Mouse (Mus musculus): ENCODE measurements around the gene Nampt. TPM values are rescaled to one million over a fixed set of nuclear protein-coding genes. Genes with fewer than 3 reads are reported as not detected.
A peak's percentile ranks its signal among the peaks of the same experiment; 100 is the strongest.
"Not testable (repeated sequence)": the region's sequence is repeated elsewhere in the genome, so short reads cannot be mapped to it uniquely, and the experiment has no call there.

The Nampt gene
- total RNA-seq, 1 experiment from 2014 or later: 55.9 TPM

DNA sequence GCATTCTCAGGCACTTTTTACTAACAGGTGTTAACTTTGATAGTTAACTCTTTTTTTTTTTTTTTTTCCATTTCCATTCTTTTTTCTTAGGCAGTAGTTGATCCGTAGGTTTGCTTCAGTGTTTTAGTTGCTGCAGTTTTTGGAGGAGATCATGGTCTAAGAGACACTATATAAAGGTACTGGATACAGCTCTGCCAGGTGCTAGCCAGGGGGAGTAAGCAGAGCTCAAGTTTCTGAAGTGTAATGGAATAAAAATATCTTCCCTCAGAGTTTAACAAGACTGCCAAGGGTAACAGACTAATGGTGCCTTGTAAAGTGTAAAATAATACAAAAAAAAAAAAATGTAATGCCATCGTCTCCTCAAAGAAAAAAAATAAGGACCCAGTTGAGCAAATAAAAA, 67.0 kb downstream of the Nampt start:
- no peak for ATAC-seq (replicated peaks in 1 of 2; ENCODE audit: insufficient read depth in 1 of 2, low FRiP score in 2 of 2, low TSS enrichment in 1 of 2, low read depth in 1 of 2, poor library complexity in 2 of 2, severe bottlenecking in 2 of 2)

DNA sequence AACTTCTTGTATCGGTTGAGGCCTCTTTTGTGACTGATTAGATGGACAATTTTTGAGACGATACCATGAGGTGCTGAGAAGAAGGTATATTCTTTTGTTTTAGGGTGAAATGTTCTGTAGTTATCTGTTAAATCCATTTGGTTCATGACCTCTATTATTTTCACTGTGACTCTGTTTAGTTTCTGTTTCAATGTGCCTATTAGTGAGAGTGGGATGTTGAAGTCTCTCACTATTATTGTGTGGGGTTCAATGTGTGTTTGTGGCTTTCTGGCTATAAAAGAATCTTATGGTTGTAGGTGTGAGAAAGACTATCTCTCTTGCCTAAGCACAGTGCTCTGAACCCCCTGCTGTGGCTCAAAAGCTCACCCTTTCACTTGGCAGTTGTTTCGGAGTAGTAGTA, 68.9 kb downstream of the Nampt start:
- ATAC-seq (replicated peaks in 1 of 2; ENCODE audit: insufficient read depth in 1 of 2, low FRiP score in 2 of 2, low TSS enrichment in 1 of 2, low read depth in 1 of 2, poor library complexity in 2 of 2, severe bottlenecking in 2 of 2): no peak

DNA sequence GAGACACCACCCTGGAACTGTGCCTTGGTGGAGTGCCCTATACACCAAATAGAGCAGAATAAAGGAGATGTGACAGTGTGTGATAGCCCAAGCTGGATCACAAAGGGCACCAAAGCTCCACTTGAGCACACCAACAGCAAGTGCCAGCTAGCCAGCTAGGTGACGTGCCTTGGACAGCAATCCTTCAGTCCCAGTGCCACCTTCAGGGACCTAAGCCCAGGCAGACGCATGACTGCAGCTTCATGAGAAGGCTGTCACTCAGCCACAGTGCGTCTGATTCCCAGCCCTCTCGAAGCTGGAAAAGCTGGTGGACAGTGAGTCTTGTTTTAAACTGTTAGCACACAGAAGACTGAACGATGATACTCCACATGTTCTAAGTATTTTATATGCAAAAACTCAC, 70.5 kb downstream of the Nampt start:
- ATAC-seq (replicated peaks in 1 of 2; ENCODE audit: insufficient read depth in 1 of 2, low FRiP score in 2 of 2, low TSS enrichment in 1 of 2, low read depth in 1 of 2, poor library complexity in 2 of 2, severe bottlenecking in 2 of 2): no peak

DNA sequence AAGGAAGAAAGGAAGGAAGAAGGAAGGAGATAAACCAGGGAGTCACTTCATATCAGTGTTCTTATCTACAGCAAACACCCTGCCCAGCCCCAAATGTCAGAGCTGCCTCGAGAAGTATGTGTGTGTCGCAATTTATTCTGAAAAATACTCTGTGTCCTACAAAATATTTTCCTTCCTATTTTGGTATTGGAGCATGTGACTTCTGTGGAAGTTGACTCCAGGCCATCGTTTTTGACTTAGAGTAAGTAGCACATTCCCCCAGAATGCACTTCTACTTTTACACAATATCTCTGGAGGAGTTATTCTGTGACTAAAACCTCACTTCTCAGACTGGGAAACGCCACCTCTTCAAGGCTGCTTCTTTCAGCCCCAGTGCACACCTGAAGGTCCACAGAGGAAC, 71.1 kb downstream of the Nampt start:
- ATAC-seq (replicated peaks in 1 of 2; ENCODE audit: insufficient read depth in 1 of 2, low FRiP score in 2 of 2, low TSS enrichment in 1 of 2, low read depth in 1 of 2, poor library complexity in 2 of 2, severe bottlenecking in 2 of 2): no peak

DNA sequence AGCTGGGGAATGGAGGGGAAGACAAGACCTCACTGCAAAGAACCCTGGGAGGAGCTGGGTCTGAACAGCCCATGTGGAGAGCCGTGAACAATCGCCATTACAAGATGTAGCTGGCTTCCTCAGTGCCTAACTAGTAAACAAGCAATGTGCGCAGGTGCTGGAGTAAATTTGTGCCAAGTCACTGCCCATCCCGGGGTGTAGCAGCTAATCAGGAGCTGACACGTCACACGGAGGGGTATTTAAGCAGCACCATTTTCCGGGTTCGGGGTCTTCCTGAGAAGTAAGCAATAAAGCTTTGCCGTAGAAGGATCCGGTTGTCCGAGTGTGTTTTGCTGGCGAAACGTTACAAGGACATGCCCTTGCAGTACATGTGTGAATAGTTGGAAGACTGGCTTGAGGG, 71.9 kb downstream of the Nampt start:
- ATAC-seq (replicated peaks in 1 of 2; ENCODE audit: insufficient read depth in 1 of 2, low FRiP score in 2 of 2, low TSS enrichment in 1 of 2, low read depth in 1 of 2, poor library complexity in 2 of 2, severe bottlenecking in 2 of 2): not testable (repeated sequence)

DNA sequence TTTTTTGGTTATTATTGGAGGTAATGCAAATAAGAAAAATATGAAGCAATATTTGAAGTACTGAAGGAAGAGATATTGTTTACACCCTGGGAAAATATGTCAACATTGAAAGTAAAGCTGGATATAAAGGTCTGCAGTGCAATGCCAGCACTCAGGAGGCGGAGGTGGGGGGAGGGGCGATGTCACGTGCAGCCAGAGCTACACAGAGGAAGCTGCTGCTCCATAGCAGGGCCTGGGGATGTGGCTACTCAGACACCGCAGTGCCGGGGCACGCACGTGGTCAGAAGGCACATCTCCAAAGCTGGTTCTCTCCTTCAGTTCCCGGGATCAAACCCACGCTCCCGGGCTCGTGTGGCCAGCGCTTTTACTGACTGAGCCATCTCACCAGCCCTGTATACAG, 73.9 kb downstream of the Nampt start:
- peak; percentile 57 to 76; a peak in 3 of 4 replicates for ATAC-seq (replicated peaks in 1 of 2; ENCODE audit: insufficient read depth in 1 of 2, low FRiP score in 2 of 2, low TSS enrichment in 1 of 2, low read depth in 1 of 2, poor library complexity in 2 of 2, severe bottlenecking in 2 of 2)

DNA sequence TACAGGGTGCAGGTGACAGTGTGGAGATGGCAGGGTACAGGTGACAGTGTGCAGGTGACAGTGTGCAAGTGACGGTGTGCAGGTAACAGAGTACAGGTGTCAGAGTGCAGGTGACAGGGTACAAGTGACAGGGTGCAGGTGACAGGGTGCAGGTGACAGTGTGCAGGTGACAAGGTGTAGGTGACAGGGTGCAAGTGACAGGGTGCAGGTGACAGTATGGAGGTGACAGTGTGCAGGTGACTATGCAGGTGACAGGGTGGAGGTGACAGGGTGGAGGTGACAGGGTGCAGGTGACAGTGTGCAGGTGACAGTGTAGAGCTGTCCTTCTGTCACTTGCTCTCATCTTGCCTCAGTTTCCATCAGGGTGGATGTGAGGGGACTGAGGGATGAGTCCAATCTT, 76.5 kb downstream of the Nampt start:
- no peak for ATAC-seq (replicated peaks in 1 of 2; ENCODE audit: insufficient read depth in 1 of 2, low FRiP score in 2 of 2, low TSS enrichment in 1 of 2, low read depth in 1 of 2, poor library complexity in 2 of 2, severe bottlenecking in 2 of 2)

DNA sequence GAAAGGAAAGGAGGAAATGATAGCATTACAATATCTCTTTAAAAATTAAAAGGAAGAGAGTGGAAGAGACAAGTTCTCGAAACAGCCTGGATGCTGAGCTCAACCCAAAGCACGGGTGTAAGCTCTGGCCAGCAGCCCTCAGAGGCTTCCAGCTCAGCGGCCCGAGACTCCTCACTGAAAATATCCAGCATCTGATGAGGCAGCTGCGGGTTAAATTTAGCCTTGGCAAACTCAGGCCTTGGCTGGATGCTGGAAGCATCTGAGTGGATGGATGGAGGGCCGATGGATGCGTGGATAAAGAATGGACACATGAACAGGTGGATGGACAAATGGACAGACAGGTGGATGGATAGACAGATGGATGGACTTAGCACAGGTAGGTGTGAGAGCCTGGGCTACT, 77.2 kb downstream of the Nampt start:
- no peak for ATAC-seq (replicated peaks in 1 of 2; ENCODE audit: insufficient read depth in 1 of 2, low FRiP score in 2 of 2, low TSS enrichment in 1 of 2, low read depth in 1 of 2, poor library complexity in 2 of 2, severe bottlenecking in 2 of 2)

DNA sequence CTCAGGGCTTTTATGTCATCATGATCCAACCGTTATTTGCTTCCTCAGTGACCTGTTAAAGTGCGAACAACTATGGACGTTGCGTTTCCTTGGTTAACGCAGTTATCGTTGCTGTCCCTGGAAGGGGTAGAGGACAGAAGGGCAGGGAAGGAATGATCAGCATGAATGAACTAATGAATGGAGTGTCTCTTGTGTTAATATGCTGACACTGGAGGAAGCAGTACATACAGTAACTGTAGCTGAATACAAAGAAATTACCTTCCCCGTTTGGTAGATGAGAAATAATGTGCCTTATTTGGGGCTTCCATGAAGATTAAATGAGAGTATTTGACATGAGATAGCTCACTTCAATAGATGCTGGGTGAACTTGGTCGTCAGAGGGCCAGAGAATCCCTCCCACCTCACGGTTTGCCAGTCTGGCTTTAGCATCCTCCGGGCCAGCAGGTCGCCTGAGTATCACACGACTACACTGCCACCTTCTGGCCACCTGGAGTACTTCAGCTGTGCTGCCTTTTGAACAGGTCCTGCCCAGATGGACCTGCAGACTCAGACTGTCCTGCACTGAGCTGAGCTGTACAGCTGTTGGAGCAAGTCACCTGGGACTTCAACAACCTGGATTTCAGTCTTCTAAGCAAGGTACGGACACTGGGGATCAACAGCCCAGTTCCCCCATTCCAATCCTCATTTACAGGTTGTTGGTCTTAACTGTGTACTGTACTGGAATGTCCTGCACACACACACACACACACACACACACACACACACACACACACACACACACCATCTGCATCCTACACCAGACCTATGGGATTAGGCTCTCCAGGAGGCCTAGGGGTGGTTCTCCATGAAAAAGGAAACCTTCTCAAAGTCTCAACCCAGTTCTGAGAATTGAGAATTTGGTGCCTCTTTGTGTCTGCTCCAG, 78.1 kb downstream of the Nampt start:
- ATAC-seq (replicated peaks in 1 of 2; ENCODE audit: insufficient read depth in 1 of 2, low FRiP score in 2 of 2, low TSS enrichment in 1 of 2, low read depth in 1 of 2, poor library complexity in 2 of 2, severe bottlenecking in 2 of 2): peak; percentile 90 to 93

DNA sequence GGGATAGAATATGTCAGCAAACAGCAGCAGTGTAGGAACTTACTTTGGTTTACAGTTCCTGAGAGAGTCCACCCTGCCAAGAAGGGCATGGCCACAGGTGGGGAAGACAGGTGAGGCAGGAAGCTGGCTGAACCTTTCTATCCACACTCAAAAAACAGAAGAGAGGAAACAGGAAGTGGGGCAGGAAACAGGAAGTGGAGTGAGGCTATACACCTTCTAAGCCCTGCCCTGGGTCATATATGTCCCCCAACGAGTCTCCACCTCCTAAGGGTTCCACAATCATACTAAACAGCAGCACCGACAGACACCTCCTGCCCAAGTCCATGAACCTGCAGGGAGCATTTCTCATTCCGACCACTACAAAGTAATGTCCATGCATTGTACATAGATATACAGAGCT, 81.7 kb downstream of the Nampt start:
- no peak for ATAC-seq (replicated peaks in 1 of 2; ENCODE audit: insufficient read depth in 1 of 2, low FRiP score in 2 of 2, low TSS enrichment in 1 of 2, low read depth in 1 of 2, poor library complexity in 2 of 2, severe bottlenecking in 2 of 2)

Other genes starting within 250 kb of the Nampt start
- 83.2 and 85.5 TPM in 2 replicates for gene Sypl, start 134.3 kb downstream of the Nampt start, total RNA-seq (2017)